Mouse (Mus musculus) embryonic fibroblast, embryonic 13.5 days (primary cell): ENCODE data around the gene Sox14. TPM values are rescaled to one million over a fixed set of nuclear protein-coding genes. Genes with fewer than 3 reads are reported as not detected.

Source experiments
- H3K27ac ChIP-seq: 2 replicates; pipeline ENCODE4 v1.5.1; 2012; ENCODE audit warnings: low read length, control low read depth, inconsistent platforms; ENCODE audit not compliant: insufficient read depth
- H3K4me1 ChIP-seq: 2 replicates; pipeline ENCODE4 v1.6.1; 2011; ENCODE audit warnings: low read length; ENCODE audit not compliant: control insufficient read depth, insufficient read depth
- H3K4me3 ChIP-seq: 2 replicates; pipeline ENCODE4 v1.5.1; 2011; ENCODE audit warnings: mild to moderate bottlenecking, control low read depth, low read length; ENCODE audit not compliant: insufficient read depth
- CTCF ChIP-seq: IDR thresholded peaks from 2 replicates; pipeline ENCODE4 v1.5.1; 2011; ENCODE audit warnings: mild to moderate bottlenecking, control low read depth, low read length, moderate library complexity, borderline replicate concordance; ENCODE audit not compliant: insufficient read depth
- POLR2A ChIP-seq: IDR thresholded peaks from 2 replicates; pipeline ENCODE4 v1.6.1; 2011; ENCODE audit warnings: low read depth, mild to moderate bottlenecking, control low read depth, low read length, moderate library complexity
- polyA plus RNA-seq: library from polyadenylated mRNA; stranded (reverse); fragments of >200 nt; gene quantifications from 2 replicates; pipeline ENCODE4 v1.2.4, GENCODE M21; 2011; ENCODE audit warnings: low read depth; ENCODE audit not compliant: missing spikeins, insufficient read length

The Sox14 gene
- polyA plus RNA-seq, 1 experiment: not detected

GRCm38 (mm10) chr9:99871556-99872203 is 4.3 kb downstream of the Sox14 start:
- Histone ChIP-seq H3K4me3 (no peak overlapping the region), H3K27ac (no peak overlapping the region), H3K4me1 (no peaks in the 10 kb centered on the region)

GRCm38 (mm10) chr9:99870780-99871555 is 5.0 kb downstream of the Sox14 start:
- TF ChIP-seq POLR2A (no peak), CTCF (no peak)
- H3K27ac ChIP-seq: no peak overlapping the region
- no peaks in the 10 kb centered on the region for H3K4me1 ChIP-seq
- H3K4me3 ChIP-seq: no peak overlapping the region

More at GRCm38 (mm10) chr9:99871556-99872203, 4.3 kb downstream of the Sox14 start:
- no peak for TF ChIP-seq POLR2A
- TF ChIP-seq CTCF: no peak

GRCm38 (mm10) chr9:99869936-99870779 is 5.8 kb downstream of the Sox14 start:
- TF ChIP-seq CTCF (no peak), POLR2A (no peak)
- Histone ChIP-seq H3K4me3 (no peak overlapping the region), H3K27ac (no peak overlapping the region), H3K4me1 (no peaks in the 10 kb centered on the region)

GRCm38 (mm10) chr9:99869275-99869674 is 6.7 kb downstream of the Sox14 start:
- Histone ChIP-seq H3K4me1 (no peaks in the 10 kb centered on the region), H3K27ac (no peak overlapping the region), H3K4me3 (no peak overlapping the region)
- no peak for TF ChIP-seq CTCF
- TF ChIP-seq POLR2A: no peak

GRCm38 (mm10) chr9:99868606-99869005 is 7.4 kb downstream of the Sox14 start:
- TF ChIP-seq CTCF (no peak), POLR2A (no peak)
- no peak overlapping the region for H3K27ac ChIP-seq
- H3K4me3 ChIP-seq: no peak overlapping the region
- H3K4me1 ChIP-seq: no peaks in the 10 kb centered on the region

GRCm38 (mm10) chr9:99868054-99868453 is 7.9 kb downstream of the Sox14 start:
- TF ChIP-seq CTCF: no peak
- Histone ChIP-seq H3K27ac (no peak overlapping the region), H3K4me3 (no peak overlapping the region), H3K4me1 (no peaks in the 10 kb centered on the region)

GRCm38 (mm10) chr9:99862936-99863335 is 13.0 kb downstream of the Sox14 start:
- Histone ChIP-seq H3K4me1 (no peaks in the 10 kb centered on the region), H3K4me3 (no peak overlapping the region), H3K27ac (no peak overlapping the region)
- no peak for TF ChIP-seq POLR2A
- TF ChIP-seq CTCF: no peak

GRCm38 (mm10) chr9:99854486-99854885 is 21.5 kb downstream of the Sox14 start:
- Histone ChIP-seq H3K4me3 (no peak overlapping the region), H3K27ac (no peak overlapping the region), H3K4me1 (no peaks in the 10 kb centered on the region)
- TF ChIP-seq POLR2A (no peak), CTCF (no peak)

- Histone ChIP-seq H3K4me3 (no peak overlapping the region), H3K27ac (no peak overlapping the region), H3K4me1 (no peaks in the 10 kb centered on the region)
- no peak for TF ChIP-seq POLR2A
- TF ChIP-seq CTCF: no peak
Observed at GRCm38 (mm10) chr9:99853356-99853755, 22.6 kb downstream of the Sox14 start.
